Mouse (Mus musculus) adrenal gland, adult (tissue): ENCODE measurements at regions not wholly inside any gene's neighbourhood (a gene's known extent, or its start where the extent isn't known, plus 50 kb on each side); places are given as distances from the start of the nearest gene placed in this dataset.

Experiments used
- DNase-seq, 2 experiments: peaks; one replicate each; pipeline ENCODE4 v3.0.0; 2022 to 2023; ENCODE audit warnings: low spot score in 1 of 2; ENCODE audit not compliant: inconsistent age in 2 of 2

GRCm38 (mm10) chr7:55710872-55711558 is 57.0 kb upstream of the Siglech start:
- DNase-seq, result peak; percentile 28 to 78
